Mouse (Mus musculus): Measurements from ENCODE around the gene Kiss1. TPM values are rescaled to one million over a fixed set of nuclear protein-coding genes. Genes with fewer than 3 reads are reported as not detected.

Gene Kiss1
- total and polyA plus RNA-seq, 3 experiments: not detected

- Histone ChIP-seq H3K27ac (ENCODE audit: insufficient read depth, low read depth) (no peak overlapping the region), H3K4me2 (ENCODE audit: insufficient read depth, low read depth, poor library complexity, severe bottlenecking) (peak overlapping the region; percentile 39), H3K27me3 (replicated peaks) (peaks cover 76% of the 10 kb centered on the region), H3K79me2 (replicated peaks; ENCODE audit: control insufficient read depth, extremely low read depth, insufficient read depth, poor library complexity, severe bottlenecking) (no peaks in the 10 kb centered on the region), H3K4me1 (ENCODE audit: control insufficient read depth in 1 of 2, insufficient read depth in 2 of 2) (peaks cover 18 to 32% of the 10 kb centered on the region in 2 experiments), H3K9ac (ENCODE audit: insufficient read depth, low read depth) (no peak overlapping the region), H3K36me3 (replicated peaks in 1 of 2; ENCODE audit: control insufficient read depth in 1 of 2, insufficient read depth in 1 of 2, low read length in 1 of 2) (no peaks in the 10 kb centered on the region), H3K9me3 (replicated peaks; ENCODE audit: low read length) (peaks cover 5% of the 10 kb centered on the region), H3K4me3 (replicated peaks in 1 of 3; ENCODE audit: low read depth in 2 of 3, low read length in 2 of 3, poor library complexity in 1 of 3) (peak overlapping the region in 1 of 3 experiments; percentile 9)
- peak; percentile 69 for DNase-seq (ENCODE audit: extremely low read depth)
- TF ChIP-seq NELFE (IDR thresholded peaks at IDR 0.05; ENCODE audit: low read depth, low read length) (no peak), MEF2A (IDR thresholded peaks at IDR 0.05; ENCODE audit: borderline replicate concordance, low read depth, low read length) (peak; percentile 45; the same call in 1 of the 2 replicates), ZMIZ1 (IDR thresholded peaks at IDR 0.05; ENCODE audit: low read depth, low read length) (no peak), JUND (conservative IDR thresholded peaks at IDR 0.05; ENCODE audit: low read depth, low read length) (no peak), POLR2AphosphoS2 (IDR thresholded peaks at IDR 0.05; ENCODE audit: low read depth, low read length) (no peak), CHD2 (IDR thresholded peaks at IDR 0.05; ENCODE audit: low read length) (peak; percentile 38; the same call in 1 of the 2 replicates), EP300 (IDR thresholded peaks at IDR 0.05; ENCODE audit: low read length) (peak; percentile 84), HCFC1 (IDR thresholded peaks at IDR 0.05; ENCODE audit: low read depth, low read length) (no peak), E2F4 (IDR thresholded peaks at IDR 0.05; ENCODE audit: insufficient replicate concordance, low read depth, low read length) (peak; percentile 74; the same call in 1 of the 2 replicates), MAX (IDR thresholded peaks at IDR 0.05; ENCODE audit: low read length) (no peak), ELF1 (IDR thresholded peaks at IDR 0.05; ENCODE audit: low read depth, low read length) (peak; percentile 55; the same call in 1 of the 2 replicates), USF2 (conservative IDR thresholded peaks at IDR 0.05; ENCODE audit: low read depth, low read length) (no peak), MAFK (IDR thresholded peaks at IDR 0.05; ENCODE audit: insufficient replicate concordance, low read length) (0 out of 2 replicates have a peak, but pooled peaks have one; percentile 31), GABPA (IDR thresholded peaks at IDR 0.05; ENCODE audit: insufficient replicate concordance, low read depth, low read length) (no peak), RCOR1 (conservative IDR thresholded peaks at IDR 0.05; ENCODE audit: low read depth, low read length) (peak; percentile 70), TCF12 (IDR thresholded peaks at IDR 0.05; ENCODE audit: low read depth, low read length) (peak; percentile 88), PAX5 (IDR thresholded peaks at IDR 0.05; ENCODE audit: low read length) (no peak), MYC (IDR thresholded peaks at IDR 0.05; ENCODE audit: low read depth, low read length) (no peak), KAT2A (IDR thresholded peaks at IDR 0.05; ENCODE audit: insufficient replicate concordance, low read length) (0 out of 2 replicates have a peak, but pooled peaks have one; percentile 21), RAD21 (IDR thresholded peaks at IDR 0.05; ENCODE audit: low read depth, low read length) (no peak), MXI1 (IDR thresholded peaks at IDR 0.05; ENCODE audit: low read depth, low read length) (no peak; the same call in 1 of the 2 replicates), ETS1 (conservative IDR thresholded peaks at IDR 0.05; ENCODE audit: low read depth, low read length) (peak; percentile 48), BHLHE40 (IDR thresholded peaks at IDR 0.05; ENCODE audit: low read depth, low read length) (peak; percentile 20; the same call in 1 of the 2 replicates), ZKSCAN1 (IDR thresholded peaks at IDR 0.05; ENCODE audit: borderline replicate concordance, low read depth, low read length) (no peak), SIN3A (IDR thresholded peaks at IDR 0.05; ENCODE audit: low read length) (peak; percentile 30; the same call in 1 of the 2 replicates), IRF4 (IDR thresholded peaks at IDR 0.05; ENCODE audit: low read depth, low read length) (peak; percentile 89), MAZ (IDR thresholded peaks at IDR 0.05; ENCODE audit: low read depth, low read length) (peak; percentile 77), USF1 (IDR thresholded peaks at IDR 0.05; ENCODE audit: low read depth, low read length) (no peak), JUN (IDR thresholded peaks at IDR 0.05; ENCODE audit: insufficient read depth, low read depth, low read length) (no peak)
- dilution Hi-C loops (cut with MboI; ENCODE audit: extremely low pct_ligation_motif_present, extremely low pct_unique_long_range_greater_than_20kb, low sequenced_read_pairs): no loop called here
- in situ Hi-C loops (cut with MboI; ENCODE audit: low pct_ligation_motif_present, low pct_unique_long_range_greater_than_20kb, low sequenced_read_pairs): loop anchor here (25.0 kb wide), 1 partner anchor 319 kb away; the partner anchor contains the start of genes Mdm4 and Pik3c2b
These were observed 34.7 kb downstream of the Kiss1 start for GRCm38 (mm10) chr1:133356330-133356729.

Data from CH12.LX (cell line).